Mouse (Mus musculus) gastrocnemius, postnatal 4 days (tissue): Measurements from ENCODE around the gene Olfr1396. TPM values are rescaled to one million over a fixed set of nuclear protein-coding genes. Genes with fewer than 3 reads are reported as not detected.

Experiments used
- total RNA-seq, 2 experiments: library from RNA; stranded (reverse); gene quantifications; 2 replicates each; pipeline ENCODE4 v1.2.3; 2021

Gene Olfr1396
- total RNA-seq, 2 experiments from 2014 or later: 0.27 TPM; not detected in 1

Other genes with a start within 250 kb of the Olfr1396 start
- gene Irgm1, start 243.2 kb downstream of the Olfr1396 start, total RNA-seq: 1 to 10 TPM; 7.9 to 8.0 TPM
- gene Gm5431, start 212.7 kb downstream of the Olfr1396 start, total RNA-seq: under 1 TPM; 0.44 to 0.59 TPM
- 1 to 10 TPM; 1.6 to 3.0 TPM for gene Psme2b, start 168.7 kb downstream of the Olfr1396 start, total RNA-seq
- under 1 TPM; 0.10 to 0.15 TPM for gene Olfr56, start 136.0 kb downstream of the Olfr1396 start, total RNA-seq
- 1 to 10 TPM in 1 of 2 experiments, under 1 TPM in 1; 0.57 to 1.3 TPM for gene 9930111J21Rik1, start 135.5 kb downstream of the Olfr1396 start, total RNA-seq
- gene Gm12185, start 122.6 kb downstream of the Olfr1396 start, total RNA-seq: under 1 TPM; 0.44 to 0.54 TPM
- under 1 TPM; 0.57 to 0.81 TPM for gene Tgtp1, start 120.7 kb downstream of the Olfr1396 start, total RNA-seq
- 1 to 10 TPM; 1.7 to 1.9 TPM for gene 9930111J21Rik2, start 63.6 kb downstream of the Olfr1396 start, total RNA-seq
- gene Tgtp2, start 50.7 kb downstream of the Olfr1396 start, total RNA-seq: not detected
- 1 to 10 TPM; 1.6 to 2.1 TPM for gene Ifi47, start 38.3 kb downstream of the Olfr1396 start, total RNA-seq
- gene Olfr1395, start 27.4 kb upstream of the Olfr1396 start, total RNA-seq: not detected
- gene Olfr1394, start 39.5 kb upstream of the Olfr1396 start, total RNA-seq: not detected
- gene Btnl9, start 72.3 kb upstream of the Olfr1396 start, total RNA-seq: 10 to 100 TPM; 10.8 to 11.8 TPM
- gene Zfp62, start 88.4 kb upstream of the Olfr1396 start, total RNA-seq: 10 to 100 TPM; 30.4 to 39.9 TPM
- gene Mgat1, start 129.3 kb upstream of the Olfr1396 start, total RNA-seq: 10 to 100 TPM; 61.3 to 67.4 TPM
- under 1 TPM; 0.16 to 0.22 TPM for gene Olfr1393, start 163.4 kb upstream of the Olfr1396 start, total RNA-seq
- gene Olfr1392, start 170.4 kb upstream of the Olfr1396 start, total RNA-seq: not detected
- gene Olfr10, start 189.9 kb upstream of the Olfr1396 start, total RNA-seq: not detected
- gene Olfr1391, start 207.9 kb upstream of the Olfr1396 start, total RNA-seq: not detected
- not detected for gene Olfr1390, start 220.3 kb upstream of the Olfr1396 start, total RNA-seq